Mouse (Mus musculus): ENCODE measurements at regions not wholly inside any gene's neighbourhood (a gene's known extent, or its start where the extent isn't known, plus 50 kb on each side); places are given as distances from the start of the nearest gene placed in this dataset.

DNA sequence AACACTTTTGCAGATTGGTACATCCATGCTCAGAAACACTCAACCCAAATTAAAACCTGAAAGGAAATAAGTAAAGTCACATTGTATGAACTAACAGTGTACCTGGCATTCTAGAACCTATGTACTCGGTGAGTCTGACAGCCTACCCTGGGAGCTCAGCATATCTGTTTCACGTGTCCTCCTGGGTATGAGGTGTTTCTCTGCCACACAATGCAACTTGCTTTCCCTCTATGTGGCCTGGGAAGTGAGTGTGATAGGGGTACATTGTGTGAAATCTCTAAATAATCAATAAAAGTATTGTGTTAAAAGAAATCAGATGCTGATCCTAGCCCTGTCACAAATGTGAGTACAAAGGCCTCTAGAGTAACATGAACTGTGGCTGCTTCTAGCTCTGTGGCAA lies 315.3 kb upstream of the Gpc5 start:
- TF ChIP-seq CTCF (IDR thresholded peaks at IDR 0.05; ENCODE audit: low read depth): no peak
- TF ChIP-seq EP300 (IDR thresholded peaks at IDR 0.05; ENCODE audit: low read depth): no peak

Data from liver, postnatal 0 days (tissue).